Mouse (Mus musculus) midbrain, embryonic 16.5 days (tissue): ENCODE measurements around the gene Wdr18. TPM values are rescaled to one million over a fixed set of nuclear protein-coding genes. Genes with fewer than 3 reads are reported as not detected.

Experiments used
- ATAC-seq: fragments of 200-750 bp; cut with Nextera tagmentation; 2 replicates; pipeline ENCODE4 v1.8.0; 2017; ENCODE audit warnings: moderate TSS enrichment
- H3K27ac ChIP-seq: fragments of 300-500 bp; sonication (generic); 2 replicates; pipeline ENCODE4 v1.5.1; 2014; ENCODE audit warnings: mild to moderate bottlenecking, low read length, mixed read lengths
- H3K27me3 ChIP-seq: fragments of 300-500 bp; sonication (generic); 2 replicates; pipeline ENCODE4 v1.6.1; 2014; ENCODE audit warnings: low read depth, low read length, mixed read lengths; ENCODE audit not compliant: control insufficient read depth, insufficient read depth
- H3K36me3 ChIP-seq: fragments of 300-500 bp; sonication (generic); 2 replicates; pipeline ENCODE4 v1.6.1; 2014; ENCODE audit warnings: mild to moderate bottlenecking, low read length, moderate library complexity, mixed read lengths; ENCODE audit not compliant: control insufficient read depth, insufficient read depth
- H3K4me1 ChIP-seq: fragments of 300-500 bp; sonication (generic); 2 replicates; pipeline ENCODE4 v1.6.1; 2014; ENCODE audit warnings: mild to moderate bottlenecking, low read length, mixed read lengths; ENCODE audit not compliant: control insufficient read depth, insufficient read depth
- H3K4me2 ChIP-seq: fragments of 300-500 bp; sonication (generic); 2 replicates; pipeline ENCODE4 v1.6.1; 2014; ENCODE audit warnings: mild to moderate bottlenecking, low read length, mixed read lengths
- H3K4me3 ChIP-seq: fragments of 300-500 bp; sonication (generic); 2 replicates; pipeline ENCODE4 v1.5.1; 2014; ENCODE audit warnings: low read depth, mild to moderate bottlenecking, low read length, moderate library complexity, mixed read lengths
- H3K9ac ChIP-seq: fragments of 300-500 bp; sonication (generic); 2 replicates; pipeline ENCODE4 v1.6.1; 2014; ENCODE audit warnings: low read depth, low read length, mixed read lengths
- H3K9me3 ChIP-seq: fragments of 300-500 bp; sonication (generic); replicated peaks from 2 replicates; pipeline ENCODE4 v1.6.1; 2014; ENCODE audit warnings: mild to moderate bottlenecking, low read length, mixed read lengths; ENCODE audit not compliant: control insufficient read depth, poor library complexity, severe bottlenecking
- WGBS: fragments of 180-500 bp; shearing (Covaris S2); extraction: QIAGEN DNeasy Blood & Tissue Kit; methylation state at CpG from one replicate; pipeline ENCODE4 v1.1.7; 2014; 5-methylcytosine and 5-hydroxymethylcytosine counted together
- polyA plus RNA-seq: library from polyadenylated mRNA; unstranded; fragments of >200 nt; fragmentation: Nextera tagmentation; extraction: Ambion mirVana; gene quantifications from 2 replicates; pipeline ENCODE4 v1.2.1, GENCODE M21; 2015

The Wdr18 gene
- polyA plus RNA-seq, 1 experiment from 2014 or later: 89.4 TPM

DNA sequence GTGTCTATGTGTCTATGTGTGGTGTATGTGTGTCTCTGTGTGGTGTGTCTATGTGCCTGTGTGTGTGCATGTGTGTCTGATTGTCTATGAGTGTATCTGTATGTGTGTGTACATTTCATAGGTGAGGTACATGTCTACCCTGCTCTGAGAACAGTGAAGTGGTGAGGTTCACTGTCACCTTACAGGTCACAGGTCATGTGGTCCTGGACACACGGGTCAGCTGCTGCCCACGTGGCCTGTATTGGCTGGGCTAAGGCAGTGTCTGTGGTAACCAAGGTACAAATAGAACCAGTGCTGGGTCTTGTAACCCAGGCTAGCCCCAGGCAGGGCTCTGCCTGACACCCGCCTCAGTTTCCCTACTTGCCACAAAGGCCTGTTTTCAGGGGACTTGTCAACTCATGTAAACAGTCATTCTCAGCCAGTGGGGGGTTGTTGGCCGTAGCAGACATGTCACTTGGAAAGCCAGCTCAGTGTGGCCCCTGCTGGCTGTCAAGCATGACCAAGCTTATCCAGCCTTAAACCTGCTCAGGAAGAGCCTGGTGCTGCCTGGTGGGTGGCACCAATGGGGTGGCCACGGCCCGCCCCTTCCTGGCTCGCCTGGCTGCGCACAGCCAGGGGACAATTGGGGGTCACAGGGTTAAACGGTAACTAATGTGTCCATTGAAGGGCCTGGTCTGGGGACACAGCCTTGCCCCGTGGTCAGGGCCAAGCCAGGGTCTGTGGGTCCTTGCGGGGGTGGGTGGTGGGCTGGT lies 22.0 kb upstream of the Wdr18 start:
- WGBS: 51% methylated on average over 11 of the region's 11 CpGs
- Histone ChIP-seq H3K4me2 (no peak overlapping the region), H3K36me3 (peaks cover 6% of the 10 kb centered on the region; the same call in 1 of the 2 replicates), H3K4me3 (no peak overlapping the region), H3K9me3 (no peaks in the 10 kb centered on the region), H3K27me3 (no peaks in the 10 kb centered on the region), H3K27ac (no peak overlapping the region), H3K9ac (no peak overlapping the region), H3K4me1 (peaks cover 4% of the 10 kb centered on the region; the same call in 1 of the 2 replicates)
- no peak for ATAC-seq

DNA sequence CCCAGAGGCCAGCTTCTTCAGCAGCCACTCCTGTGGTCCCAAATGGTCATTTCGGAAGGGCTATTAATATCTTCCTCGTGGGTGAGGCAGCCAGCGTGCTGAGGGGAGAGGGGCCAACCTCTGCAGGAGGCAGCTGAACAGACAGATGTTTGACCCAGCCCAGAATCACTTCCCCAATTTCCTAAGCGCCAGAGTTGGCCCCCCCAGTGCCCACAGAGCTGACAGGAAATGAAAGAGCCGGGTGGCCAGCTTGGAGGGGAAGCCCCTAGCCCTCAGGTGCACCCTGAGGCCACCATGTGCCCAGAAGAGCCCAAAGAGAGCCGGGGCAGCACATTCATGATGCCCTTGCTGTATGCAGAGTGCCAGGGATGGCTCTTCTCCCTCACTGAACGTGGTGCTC lies 19.2 kb upstream of the Wdr18 start:
- Histone ChIP-seq H3K27me3 (no peaks in the 10 kb centered on the region), H3K9ac (no peak overlapping the region), H3K9me3 (no peaks in the 10 kb centered on the region), H3K36me3 (peaks cover 6% of the 10 kb centered on the region; the same call in 1 of the 2 replicates), H3K4me3 (no peak overlapping the region), H3K27ac (no peak overlapping the region), H3K4me1 (peaks cover 7% of the 10 kb centered on the region; the same call in 1 of the 2 replicates), H3K4me2 (no peak overlapping the region)
- ATAC-seq: no peak
- WGBS: 77% methylated on average over 7 of the region's 7 CpGs

DNA sequence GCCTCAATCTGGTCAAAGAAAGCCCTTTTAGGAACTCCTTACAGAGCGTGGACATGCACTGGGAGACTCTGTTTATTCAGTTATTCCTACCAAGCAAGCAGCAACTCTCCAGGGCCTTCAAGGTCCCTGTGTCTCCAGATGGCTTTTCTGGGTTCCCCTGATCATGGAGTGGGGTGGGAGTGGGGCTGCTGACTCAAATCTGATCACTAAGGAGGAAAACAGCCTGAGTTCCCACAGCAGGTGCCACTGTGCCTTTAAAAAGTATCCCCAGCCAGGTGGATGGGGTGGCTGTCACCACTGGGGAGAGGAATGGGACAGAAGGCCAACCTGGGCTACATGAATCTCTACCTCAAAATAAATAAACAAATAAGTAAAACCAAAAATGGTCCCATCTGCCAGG lies 17.0 kb upstream of the Wdr18 start:
- WGBS: 96% methylated on average over 1 of the region's 1 CpGs
- no peaks in the 10 kb centered on the region for H3K27me3 ChIP-seq
- no peak overlapping the region for H3K9ac ChIP-seq
- no peak overlapping the region for H3K4me3 ChIP-seq
- H3K36me3 ChIP-seq: peaks cover 3% of the 10 kb centered on the region; the same call in 1 of the 2 replicates
- H3K4me1 ChIP-seq: peaks cover 3% of the 10 kb centered on the region; the same call in 1 of the 2 replicates
- no peak for ATAC-seq
- H3K4me2 ChIP-seq: no peak overlapping the region
- no peaks in the 10 kb centered on the region for H3K9me3 ChIP-seq
- no peak overlapping the region for H3K27ac ChIP-seq

DNA sequence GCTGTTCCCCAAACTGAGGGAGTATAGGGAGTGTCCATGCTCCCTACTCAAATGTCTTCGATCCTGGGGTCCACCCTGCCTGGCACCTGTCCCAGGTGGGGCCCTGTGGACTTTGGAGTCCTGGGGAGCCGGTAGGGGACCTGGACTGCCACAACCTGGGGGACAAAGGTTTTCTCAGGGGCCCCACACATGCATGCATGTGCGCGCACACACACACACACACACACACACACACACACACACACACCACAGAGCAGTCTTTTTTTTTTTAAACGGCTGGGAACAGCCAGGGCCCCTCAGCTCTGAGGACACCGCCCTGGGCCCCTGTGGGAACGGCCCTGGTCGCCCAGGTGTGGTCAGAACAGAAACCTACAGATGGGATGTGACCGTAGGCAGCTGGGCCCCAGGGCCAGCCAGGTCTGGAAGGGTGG lies 16.5 kb upstream of the Wdr18 start:
- WGBS: 84% methylated on average over 9 of the region's 9 CpGs
- H3K27me3 ChIP-seq: no peaks in the 10 kb centered on the region
- H3K4me3 ChIP-seq: no peak overlapping the region
- H3K4me1 ChIP-seq: peaks cover 3% of the 10 kb centered on the region; the same call in 1 of the 2 replicates
- H3K9me3 ChIP-seq: no peaks in the 10 kb centered on the region
- H3K4me2 ChIP-seq: no peak overlapping the region
- H3K27ac ChIP-seq: no peak overlapping the region
- no peak for ATAC-seq
- no peak overlapping the region for H3K9ac ChIP-seq
- peaks cover 3% of the 10 kb centered on the region; the same call in 1 of the 2 replicates for H3K36me3 ChIP-seq

DNA sequence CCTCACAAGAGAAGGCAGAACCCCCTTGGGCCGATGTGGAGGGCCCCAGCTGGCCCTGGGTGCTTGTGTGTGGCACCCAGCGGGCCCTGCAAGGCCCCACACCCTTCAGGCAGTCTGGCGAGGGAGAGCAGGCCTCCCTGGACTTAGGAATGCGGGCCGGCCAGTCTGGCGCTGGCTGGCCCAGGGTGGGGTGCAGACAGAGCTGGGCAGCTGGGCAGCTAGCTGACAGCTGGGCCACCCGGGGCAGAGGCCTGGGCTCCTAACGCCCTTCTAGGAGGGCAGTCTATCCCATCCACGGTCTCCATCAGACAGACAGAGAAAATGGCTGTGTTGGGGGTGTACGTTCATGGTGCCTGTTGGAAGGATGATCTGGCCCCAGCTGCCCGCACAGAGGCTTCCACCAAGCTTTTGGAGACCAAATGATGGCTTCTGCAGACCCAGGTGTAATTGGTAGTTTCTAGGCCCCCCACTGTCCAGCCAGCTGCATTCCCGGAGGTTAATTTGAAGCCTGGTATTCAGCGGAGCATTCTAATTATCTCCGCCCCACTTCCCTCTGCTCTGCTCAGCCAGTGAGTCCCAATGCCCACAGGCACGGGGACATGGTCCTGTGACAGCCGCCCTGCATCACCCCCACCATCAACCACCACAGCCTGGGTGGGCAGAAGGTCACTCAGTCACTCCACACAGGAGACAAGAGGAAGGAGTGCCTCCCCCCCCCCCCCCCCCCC lies 14.3 kb upstream of the Wdr18 start:
- no peak overlapping the region for H3K27ac ChIP-seq
- H3K9me3 ChIP-seq: no peaks in the 10 kb centered on the region
- H3K4me1 ChIP-seq: peaks cover 3% of the 10 kb centered on the region; the same call in 1 of the 2 replicates
- no peak overlapping the region for H3K4me3 ChIP-seq
- H3K27me3 ChIP-seq: no peaks in the 10 kb centered on the region
- 21% methylated on average over 16 of the region's 16 CpGs for WGBS
- peaks cover 13% of the 10 kb centered on the region; the same call in 1 of the 2 replicates for H3K36me3 ChIP-seq
- 0 out of 2 replicates have a peak overlapping the region, but pooled peaks have one; percentile 10 for H3K9ac ChIP-seq
- H3K4me2 ChIP-seq: no peak overlapping the region
- ATAC-seq: peak; percentile 62

DNA sequence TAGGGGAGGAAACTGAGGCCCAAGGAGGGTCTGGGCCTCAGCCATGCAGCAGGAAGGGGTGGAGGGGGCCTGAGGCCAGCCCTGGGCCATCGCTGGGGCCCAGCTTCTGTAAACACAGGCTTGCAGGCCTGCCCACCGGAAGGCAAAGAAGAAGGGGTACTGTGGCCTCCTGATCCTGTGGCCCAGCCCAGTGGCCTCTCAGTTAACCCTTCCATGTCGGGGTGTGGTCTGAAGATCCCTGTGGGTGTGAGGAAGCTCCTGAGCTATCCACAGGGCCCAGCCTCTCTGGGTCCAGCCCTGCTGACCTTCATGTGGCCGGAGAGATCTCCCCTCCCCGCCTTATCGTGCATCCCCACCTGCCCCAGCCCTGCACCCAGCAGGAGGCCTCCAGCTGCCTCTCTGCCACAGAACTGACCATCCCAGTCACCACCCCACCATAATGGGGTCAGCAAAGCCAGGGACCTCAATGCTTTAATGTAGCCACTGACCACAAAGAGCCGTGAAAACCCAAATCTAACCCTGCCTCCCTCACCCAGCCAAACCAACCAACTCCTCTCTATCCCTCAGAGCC lies 13.1 kb upstream of the Wdr18 start:
- 25% methylated on average over 7 of the region's 7 CpGs for WGBS
- no peak for ATAC-seq
- H3K9ac ChIP-seq: no peak overlapping the region

DNA sequence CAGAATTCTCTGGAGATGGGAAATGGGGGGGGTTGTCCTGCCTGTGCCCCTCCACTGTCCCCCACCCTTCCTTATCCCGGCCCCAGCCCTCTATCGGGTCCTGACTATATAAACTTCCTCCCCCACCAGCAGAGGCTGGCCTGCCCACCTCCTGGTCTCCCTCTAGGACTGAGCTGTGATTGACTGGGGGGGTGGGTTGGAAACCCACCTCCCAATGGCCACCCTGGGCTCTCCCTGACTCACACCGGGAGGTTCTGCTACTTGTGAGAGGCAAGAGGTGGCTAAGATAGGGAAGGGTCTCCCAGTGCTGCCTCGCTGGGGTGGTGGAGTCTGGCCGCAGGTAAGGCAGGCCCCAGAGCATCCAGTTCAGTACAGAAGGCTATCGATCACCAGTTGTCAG lies 12.4 kb upstream of the Wdr18 start:
- ATAC-seq: no peak
- H3K27ac ChIP-seq: no peak overlapping the region
- 77% methylated on average over 6 of the region's 6 CpGs for WGBS

More for the DNA sequence above, 13.1 kb upstream of the Wdr18 start:
- Histone ChIP-seq H3K4me3 (no peak overlapping the region), H3K4me2 (no peak overlapping the region), H3K9me3 (no peaks in the 10 kb centered on the region), H3K4me1 (peaks cover 3% of the 10 kb centered on the region; the same call in 1 of the 2 replicates), H3K27ac (no peak overlapping the region), H3K27me3 (no peaks in the 10 kb centered on the region), H3K36me3 (peaks cover 14% of the 10 kb centered on the region)

DNA sequence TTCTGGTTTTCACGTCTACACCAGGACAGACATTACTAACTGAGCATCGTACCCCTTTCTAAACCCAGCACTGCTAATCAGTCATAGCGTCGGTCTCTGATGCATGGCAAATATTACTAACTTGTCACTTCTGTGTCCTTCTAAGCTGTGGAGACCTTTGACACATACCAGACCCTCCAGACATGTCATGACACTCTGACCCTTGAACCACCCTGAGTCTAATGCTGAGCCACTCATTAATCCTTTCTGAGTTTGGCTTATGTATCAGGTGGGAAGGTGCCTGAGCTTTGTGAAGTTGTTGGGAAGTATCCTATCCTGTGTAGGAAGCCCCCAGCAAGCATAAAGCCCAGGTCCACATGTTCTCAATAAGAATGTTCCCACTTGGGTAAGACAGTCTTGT lies 10.1 kb upstream of the Wdr18 start:
- Histone ChIP-seq H3K9me3 (no peaks in the 10 kb centered on the region), H3K4me1 (peaks cover 3% of the 10 kb centered on the region; the same call in 1 of the 2 replicates), H3K4me2 (no peak overlapping the region), H3K9ac (no peak overlapping the region), H3K36me3 (peaks cover 14% of the 10 kb centered on the region), H3K4me3 (no peak overlapping the region), H3K27me3 (no peaks in the 10 kb centered on the region), H3K27ac (no peak overlapping the region)
- ATAC-seq: no peak
- 91% methylated on average over 4 of the region's 4 CpGs for WGBS

More for the DNA sequence above, 12.4 kb upstream of the Wdr18 start:
- Histone ChIP-seq H3K27me3 (no peaks in the 10 kb centered on the region), H3K4me3 (no peak overlapping the region), H3K9me3 (no peaks in the 10 kb centered on the region), H3K4me2 (no peak overlapping the region), H3K36me3 (peaks cover 14% of the 10 kb centered on the region), H3K9ac (no peak overlapping the region), H3K4me1 (peaks cover 3% of the 10 kb centered on the region; the same call in 1 of the 2 replicates)
